Mouse (Mus musculus) thymus, adult 2 months (tissue): ENCODE measurements at regions not wholly inside any gene's neighbourhood (a gene's known extent, or its start where the extent isn't known, plus 50 kb on each side); places are given as distances from the start of the nearest gene placed in this dataset.

Source experiments
- CTCF ChIP-seq: fragments of 200-500 bp; IDR thresholded peaks from 2 replicates; pipeline ENCODE4 v1.5.1; 2012; ENCODE audit warnings: mild to moderate bottlenecking, control low read depth, low read length, moderate library complexity, borderline replicate concordance; ENCODE audit not compliant: control insufficient read depth, poor library complexity, insufficient read depth; ENCODE audit errors: extremely low read depth
- POLR2A ChIP-seq: fragments of 200-500 bp; IDR thresholded peaks from 2 replicates; pipeline ENCODE4 v1.6.1; 2012; ENCODE audit warnings: mild to moderate bottlenecking, low read length, control low read depth, moderate library complexity; ENCODE audit not compliant: control insufficient read depth, poor library complexity, insufficient read depth; ENCODE audit errors: extremely low read depth

DNA sequence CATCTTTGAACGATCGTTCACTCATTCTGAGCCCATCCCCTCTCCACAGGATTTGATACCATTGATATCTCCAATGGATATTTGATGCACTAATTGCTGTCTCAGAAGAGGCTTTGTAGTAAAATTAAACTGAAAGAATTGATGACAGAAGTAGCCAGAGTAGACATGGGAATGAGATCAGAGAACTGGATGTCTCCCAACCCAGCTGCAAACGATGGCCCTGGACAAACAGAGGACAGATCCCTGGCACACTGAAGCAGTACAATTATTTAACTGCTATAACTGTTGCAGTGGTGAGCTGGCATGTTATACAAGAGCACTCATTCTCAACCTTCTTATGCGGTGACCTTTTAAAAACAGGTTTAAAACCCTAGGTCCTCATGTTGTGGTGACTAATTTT lies 151.5 kb upstream of the Ostn start:
- TF ChIP-seq POLR2A (no peak), CTCF (no peak)
